Mouse (Mus musculus) kidney, embryonic 16.5 days (tissue): ENCODE data around the gene Hba-x. TPM values are rescaled to one million over a fixed set of nuclear protein-coding genes. Genes with fewer than 3 reads are reported as not detected.
A peak's percentile ranks its signal among the peaks of the same experiment; 100 is the strongest.

ENCODE experiments used
- ATAC-seq: fragments of 200-750 bp; cut with Nextera tagmentation; 2 replicates; pipeline ENCODE4 v1.8.0; 2017; ENCODE audit warnings: moderate TSS enrichment; ENCODE audit not compliant: low FRiP score, low TSS enrichment
- H3K27ac ChIP-seq: fragments of 300-500 bp; sonication (generic); 2 replicates; pipeline ENCODE4 v1.5.1; 2014; ENCODE audit warnings: low read length
- H3K27me3 ChIP-seq: fragments of 300-500 bp; sonication (generic); 2 replicates; pipeline ENCODE4 v1.6.1; 2014; ENCODE audit warnings: low read length, control low read depth, mixed read lengths; ENCODE audit not compliant: insufficient read depth
- H3K36me3 ChIP-seq: fragments of 300-500 bp; sonication (generic); 2 replicates; pipeline ENCODE4 v1.6.1; 2014; ENCODE audit warnings: low read length, control low read depth, mixed read lengths; ENCODE audit not compliant: insufficient read depth
- H3K4me1 ChIP-seq: fragments of 300-500 bp; sonication (generic); 2 replicates; pipeline ENCODE4 v1.6.1; 2014; ENCODE audit warnings: low read length, control low read depth, mixed read lengths; ENCODE audit not compliant: insufficient read depth
- H3K4me2 ChIP-seq: fragments of 300-500 bp; sonication (generic); replicated peaks from 2 replicates; pipeline ENCODE4 v1.6.1; 2014; ENCODE audit warnings: low read depth, low read length
- H3K4me3 ChIP-seq: fragments of 300-500 bp; sonication (generic); 2 replicates; pipeline ENCODE4 v1.5.1; 2014; ENCODE audit warnings: mild to moderate bottlenecking, low read length
- H3K9ac ChIP-seq: fragments of 300-500 bp; sonication (generic); replicated peaks from 2 replicates; pipeline ENCODE4 v1.6.1; 2014; ENCODE audit warnings: low read length
- H3K9me3 ChIP-seq: fragments of 300-500 bp; sonication (generic); 2 replicates; pipeline ENCODE4 v1.6.1; 2016; ENCODE audit warnings: low read length, control low read depth
- WGBS: fragments of 180-500 bp; shearing (Covaris S2); extraction: QIAGEN DNeasy Blood & Tissue Kit; methylation state at CpG from one replicate; pipeline ENCODE4 v1.1.7; 2014; 5-methylcytosine and 5-hydroxymethylcytosine counted together
- polyA plus RNA-seq: library from polyadenylated mRNA; unstranded; fragments of >200 nt; fragmentation: Nextera tagmentation; extraction: Ambion mirVana; gene quantifications from 2 replicates; pipeline ENCODE4 v1.2.1, GENCODE M21; 2015

The Hba-x gene
- polyA plus RNA-seq, 1 experiment from 2014 or later, result 20.0 TPM

DNA sequence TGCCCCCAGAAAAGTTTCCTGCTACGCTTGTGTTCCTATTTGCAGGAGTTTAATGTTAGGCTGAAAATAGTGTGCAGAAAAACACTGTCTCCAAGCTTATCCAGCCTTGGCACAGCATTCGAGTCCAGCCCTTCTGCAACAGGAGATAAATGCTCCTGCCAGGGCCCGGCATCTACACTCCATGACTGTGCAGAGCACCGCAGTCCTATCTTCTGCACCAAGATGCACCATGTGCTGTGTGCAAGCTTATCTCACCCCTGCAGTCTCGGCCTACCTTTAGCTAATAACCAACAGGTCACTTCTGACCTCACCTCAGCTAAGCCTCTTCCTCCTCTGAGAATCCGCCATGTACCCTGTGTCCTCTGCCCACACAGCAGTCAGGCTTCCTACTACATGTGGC, 30.6 kb upstream of the Hba-x start:
- H3K36me3 ChIP-seq, result peaks cover 16% of the 10 kb centered on the region; the same call in 1 of the 2 replicates
- no peaks in the 10 kb centered on the region for H3K27me3 ChIP-seq
- peaks cover 18% of the 10 kb centered on the region for H3K4me1 ChIP-seq
- no peak overlapping the region for H3K9ac ChIP-seq
- no peak overlapping the region for H3K4me3 ChIP-seq
- 95% methylated on average over 6 of the region's 6 CpGs for WGBS
- H3K9me3 ChIP-seq, result no peaks in the 10 kb centered on the region
- H3K27ac ChIP-seq, result no peak overlapping the region
- no peak; the same call in 1 of the 2 replicates for ATAC-seq
- no peak overlapping the region for H3K4me2 ChIP-seq

GRCm38 (mm10) chr11:32247068-32247467, 29.1 kb upstream of the Hba-x start:
- no peak for ATAC-seq
- Histone ChIP-seq H3K27me3 (no peaks in the 10 kb centered on the region), H3K4me2 (no peak overlapping the region), H3K27ac (no peak overlapping the region), H3K36me3 (peaks cover 16% of the 10 kb centered on the region), H3K4me3 (no peak overlapping the region), H3K4me1 (peaks cover 18% of the 10 kb centered on the region), H3K9me3 (no peaks in the 10 kb centered on the region), H3K9ac (no peak overlapping the region)

GRCm38 (mm10) chr11:32248350-32248749, 27.9 kb upstream of the Hba-x start:
- H3K4me2 ChIP-seq, result no peak overlapping the region
- peaks cover 16% of the 10 kb centered on the region for H3K36me3 ChIP-seq
- no peaks in the 10 kb centered on the region for H3K9me3 ChIP-seq
- ATAC-seq, result no peak
- no peaks in the 10 kb centered on the region for H3K27me3 ChIP-seq
- H3K27ac ChIP-seq, result no peak overlapping the region
- no peak overlapping the region for H3K4me3 ChIP-seq
- H3K4me1 ChIP-seq, result peaks cover 14% of the 10 kb centered on the region
- H3K9ac ChIP-seq, result no peak overlapping the region
- WGBS, result 62% methylated on average over 3 of the region's 3 CpGs

DNA sequence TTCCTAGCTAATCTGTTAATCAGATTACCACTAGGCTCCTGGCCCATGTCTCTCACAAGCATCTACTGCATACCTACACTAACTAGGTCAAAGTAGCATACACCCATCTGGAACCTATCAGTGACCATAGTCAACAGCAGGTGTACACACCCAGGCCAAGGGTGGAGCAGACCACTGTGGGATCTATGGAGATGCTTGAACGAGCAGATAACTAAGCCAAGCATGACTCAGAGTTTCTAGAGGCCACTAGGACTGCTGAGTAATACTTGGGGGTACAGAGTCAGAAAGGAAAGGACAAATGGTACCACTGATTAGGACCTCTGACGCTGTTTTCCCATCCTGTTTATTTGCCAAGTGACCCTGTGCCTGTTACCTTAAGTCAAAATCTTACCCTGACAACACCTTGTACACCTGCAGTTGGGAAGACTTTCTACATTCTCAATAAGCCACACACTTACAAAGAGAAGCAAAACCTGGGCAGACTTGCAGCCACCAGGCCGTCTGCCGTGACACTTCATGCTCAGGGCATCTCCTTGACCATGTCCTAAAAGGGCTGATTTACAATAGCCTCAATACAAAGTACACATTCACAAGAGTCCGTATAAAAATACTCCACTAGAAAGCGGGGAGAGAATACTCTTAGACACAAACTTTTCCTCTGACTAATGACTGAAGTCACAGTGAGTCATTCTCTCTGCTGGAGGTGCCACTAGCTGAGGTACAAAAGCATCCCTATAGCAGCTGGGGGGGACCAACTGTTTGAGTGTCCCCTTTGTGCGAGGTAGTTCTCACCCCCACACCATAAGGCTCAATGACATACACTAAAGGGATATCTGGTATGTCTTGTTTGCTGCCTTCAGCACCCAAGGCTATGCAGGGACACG, 25.1 kb upstream of the Hba-x start:
- H3K36me3 ChIP-seq, result peaks cover 19% of the 10 kb centered on the region
- 83% methylated on average over 8 of the region's 8 CpGs for WGBS
- peak; percentile 51; the same call in 1 of the 2 replicates for ATAC-seq

DNA sequence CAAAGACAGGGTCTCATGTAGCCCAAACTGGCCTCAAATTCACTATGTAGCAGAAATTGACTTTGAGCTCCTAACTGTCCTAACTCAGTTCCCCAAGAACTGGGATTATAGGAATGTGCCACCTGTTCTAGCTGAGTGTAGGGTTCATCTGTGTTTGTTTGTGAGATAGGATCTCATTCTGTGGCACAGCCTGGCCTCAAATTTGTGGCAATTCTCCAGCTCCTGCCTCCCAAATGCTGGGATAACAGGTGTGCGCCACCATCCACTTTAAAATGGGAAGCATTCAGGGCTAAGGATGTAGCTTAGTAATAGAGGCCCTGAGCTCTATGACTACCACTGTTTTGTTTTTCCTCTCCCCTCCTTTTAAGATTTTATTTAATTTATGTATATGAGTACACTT, 23.1 kb upstream of the Hba-x start:
- Histone ChIP-seq H3K9me3 (no peaks in the 10 kb centered on the region), H3K4me3 (no peak overlapping the region), H3K27me3 (no peaks in the 10 kb centered on the region), H3K4me2 (no peak overlapping the region), H3K9ac (no peak overlapping the region), H3K4me1 (no peaks in the 10 kb centered on the region), H3K36me3 (peaks cover 9% of the 10 kb centered on the region), H3K27ac (no peak overlapping the region)
- WGBS, result 97% methylated on average over 1 of the region's 1 CpGs
- no peak for ATAC-seq

More for the DNA sequence above, 25.1 kb upstream of the Hba-x start:
- H3K27ac ChIP-seq, result no peak overlapping the region
- no peak overlapping the region for H3K9ac ChIP-seq
- no peak overlapping the region for H3K4me2 ChIP-seq
- no peak overlapping the region for H3K4me3 ChIP-seq
- H3K9me3 ChIP-seq, result no peaks in the 10 kb centered on the region
- no peaks in the 10 kb centered on the region for H3K4me1 ChIP-seq
- no peaks in the 10 kb centered on the region for H3K27me3 ChIP-seq

- no peak for ATAC-seq
- WGBS, result 81% methylated on average over 1 of the region's 1 CpGs
- H3K27me3 ChIP-seq, result no peaks in the 10 kb centered on the region
- no peak overlapping the region for H3K4me2 ChIP-seq
- peaks cover 4% of the 10 kb centered on the region for H3K36me3 ChIP-seq
- H3K27ac ChIP-seq, result no peak overlapping the region
- H3K4me3 ChIP-seq, result no peak overlapping the region
- H3K9me3 ChIP-seq, result no peaks in the 10 kb centered on the region
- no peak overlapping the region for H3K9ac ChIP-seq
- H3K4me1 ChIP-seq, result no peaks in the 10 kb centered on the region
These were observed 20.1 kb upstream of the Hba-x start for GRCm38 (mm10) chr11:32256146-32256545.

- Histone ChIP-seq H3K36me3 (peaks cover 4% of the 10 kb centered on the region), H3K9me3 (no peaks in the 10 kb centered on the region), H3K27me3 (no peaks in the 10 kb centered on the region), H3K27ac (no peak overlapping the region), H3K4me1 (no peaks in the 10 kb centered on the region), H3K9ac (no peak overlapping the region), H3K4me2 (no peak overlapping the region), H3K4me3 (no peak overlapping the region)
- 89% methylated on average over 3 of the region's 3 CpGs for WGBS
- no peak for ATAC-seq
These were observed 19.6 kb upstream of the Hba-x start for GRCm38 (mm10) chr11:32256566-32256965.

GRCm38 (mm10) chr11:32262674-32263415, 13.4 kb upstream of the Hba-x start:
- ATAC-seq, result peak; percentile 59

GRCm38 (mm10) chr11:32265117-32265738, 11.0 kb upstream of the Hba-x start:
- Histone ChIP-seq H3K4me2 (no peak overlapping the region), H3K4me3 (no peak overlapping the region), H3K4me1 (peaks cover 15% of the 10 kb centered on the region), H3K36me3 (no peaks in the 10 kb centered on the region), H3K9ac (no peak overlapping the region), H3K27ac (no peak overlapping the region), H3K9me3 (no peaks in the 10 kb centered on the region), H3K27me3 (no peaks in the 10 kb centered on the region)
- no peak for ATAC-seq
- WGBS, result 95% methylated on average over 3 of the region's 3 CpGs

More at GRCm38 (mm10) chr11:32262674-32263415, 13.4 kb upstream of the Hba-x start:
- Histone ChIP-seq H3K27ac (no peak overlapping the region), H3K9ac (no peak overlapping the region), H3K27me3 (no peaks in the 10 kb centered on the region), H3K9me3 (no peaks in the 10 kb centered on the region), H3K4me3 (no peak overlapping the region), H3K36me3 (no peaks in the 10 kb centered on the region), H3K4me2 (no peak overlapping the region), H3K4me1 (peaks cover 11% of the 10 kb centered on the region)
- 62% methylated on average over 10 of the region's 10 CpGs for WGBS
